8 mouse cellular contexts compared by ENCODE assay signal in genomic region chr19:6398447-6399284, GRCm38 (mm10). TPM values are rescaled to one million over a fixed set of nuclear protein-coding genes. Genes with fewer than 3 reads are reported as not detected.
A peak's percentile ranks its signal among the peaks of the same experiment; 100 is the strongest.
DNase-seq lines count a peak whose midpoint lies in the region; ATAC-seq and TF ChIP-seq lines count a peak whose summit lies in the region.

No protein-coding gene starts in this region.

- no peak for TF ChIP-seq CTCF in forebrain, postnatal 0 days (IDR thresholded peaks at IDR 0.05; ENCODE audit: low read depth)

- DNase-seq in ES-CJ7 (ENCODE audit: low read depth, low spot score) = peak; percentile 76
- DNase-seq in forebrain, postnatal 0 days = peak; percentile 81
- peak; percentile 85 for DNase-seq in testis, postnatal 10 days (ENCODE audit: low spot score)
- no peak for DNase-seq in frontal cortex, postnatal 25 days (ENCODE audit: low spot score in 2 of 2)

- peak overlapping the region; percentile 78 for H3K4me3 ChIP-seq in brown adipose tissue, adult 24 weeks (ENCODE audit: insufficient read depth, low read depth, low read length)
- H3K4me3 ChIP-seq in forebrain, postnatal 0 days (ENCODE audit: low read depth, low read length) = peak overlapping the region; percentile 51
- peak overlapping the region; percentile 64 for H3K4me3 ChIP-seq in hindbrain, embryonic 12.5 days
- peak overlapping the region; percentile 60 for H3K4me3 ChIP-seq in limb, embryonic 15.5 days
- peak overlapping the region; percentile 56 for H3K4me3 ChIP-seq in midbrain, embryonic 15.5 days

- no peaks in the 10 kb centered on the region for H3K9me3 ChIP-seq in forebrain, postnatal 0 days (ENCODE audit: low read length)
- no peaks in the 10 kb centered on the region for H3K9me3 ChIP-seq in hindbrain, embryonic 12.5 days (replicated peaks)
- H3K9me3 ChIP-seq in limb, embryonic 15.5 days = no peaks in the 10 kb centered on the region
- H3K9me3 ChIP-seq in midbrain, embryonic 15.5 days = no peaks in the 10 kb centered on the region

- no peaks in the 10 kb centered on the region for H3K36me3 ChIP-seq in forebrain, postnatal 0 days (ENCODE audit: insufficient read depth)
- H3K36me3 ChIP-seq in hindbrain, embryonic 12.5 days = no peaks in the 10 kb centered on the region
- H3K36me3 ChIP-seq in limb, embryonic 15.5 days = no peaks in the 10 kb centered on the region
- H3K36me3 ChIP-seq in midbrain, embryonic 15.5 days (replicated peaks) = no peaks in the 10 kb centered on the region

- H3K4me1 ChIP-seq in brown adipose tissue, adult 24 weeks (ENCODE audit: control insufficient read depth, insufficient read depth, insufficient read length, low read length) = peaks cover 2% of the 10 kb centered on the region; the same call in 1 of the 2 replicates
- H3K4me1 ChIP-seq in forebrain, postnatal 0 days (ENCODE audit: insufficient read depth) = peaks cover 9% of the 10 kb centered on the region; the same call in 1 of the 2 replicates
- peaks cover 43% of the 10 kb centered on the region for H3K4me1 ChIP-seq in hindbrain, embryonic 12.5 days
- H3K4me1 ChIP-seq in limb, embryonic 15.5 days = peaks cover 43% of the 10 kb centered on the region
- H3K4me1 ChIP-seq in midbrain, embryonic 15.5 days = peaks cover 34% of the 10 kb centered on the region

- H3K9ac ChIP-seq in forebrain, postnatal 0 days = peak overlapping the region; percentile 73
- peak overlapping the region; percentile 70 for H3K9ac ChIP-seq in hindbrain, embryonic 12.5 days
- H3K9ac ChIP-seq in limb, embryonic 15.5 days = peak overlapping the region; percentile 42; the same call in 1 of the 2 replicates
- peak overlapping the region; percentile 68 for H3K9ac ChIP-seq in midbrain, embryonic 15.5 days

- peak; percentile 65 for ATAC-seq in forebrain, postnatal 0 days
- peak; percentile 33 for ATAC-seq in hindbrain, embryonic 12.5 days (ENCODE audit: low FRiP score)
- peak; percentile 27; the same call in 1 of the 2 replicates for ATAC-seq in limb, embryonic 15.5 days (ENCODE audit: insufficient number of reproducible peaks, low FRiP score, low TSS enrichment, low read depth)
- peak; percentile 61 for ATAC-seq in midbrain, embryonic 15.5 days (replicated peaks)

- peak overlapping the region; percentile 94 for H3K27ac ChIP-seq in brown adipose tissue, adult 24 weeks (replicated peaks; ENCODE audit: low read depth, low read length)
- peak overlapping the region; percentile 88 for H3K27ac ChIP-seq in forebrain, postnatal 0 days (ENCODE audit: low read depth, low read length)
- H3K27ac ChIP-seq in hindbrain, embryonic 12.5 days = peak overlapping the region; percentile 72; the same call in 1 of the 2 replicates
- 0 out of 2 replicates have a peak overlapping the region, but pooled peaks have one; percentile 22 for H3K27ac ChIP-seq in limb, embryonic 15.5 days
- peak overlapping the region; percentile 68 for H3K27ac ChIP-seq in midbrain, embryonic 15.5 days

- H3K27me3 ChIP-seq in forebrain, postnatal 0 days (ENCODE audit: insufficient read depth, low read length) = no peaks in the 10 kb centered on the region
- H3K27me3 ChIP-seq in hindbrain, embryonic 12.5 days = peaks cover 47% of the 10 kb centered on the region
- peaks cover 54% of the 10 kb centered on the region for H3K27me3 ChIP-seq in limb, embryonic 15.5 days
- 0 out of 2 replicates have a peak, but pooled peaks cover 3% of the 10 kb centered on the region for H3K27me3 ChIP-seq in midbrain, embryonic 15.5 days (replicated peaks)

- H3K4me2 ChIP-seq in forebrain, postnatal 0 days (ENCODE audit: low read depth) = peak overlapping the region; percentile 98
- peak overlapping the region; percentile 100 for H3K4me2 ChIP-seq in hindbrain, embryonic 12.5 days (replicated peaks)
- peak overlapping the region; percentile 100 for H3K4me2 ChIP-seq in limb, embryonic 15.5 days
- H3K4me2 ChIP-seq in midbrain, embryonic 15.5 days = peak overlapping the region; percentile 97

- 2% methylated on average over 39 of the region's 39 CpGs for WGBS in forebrain, postnatal 0 days
- 0% methylated on average over 39 of the region's 39 CpGs for WGBS in hindbrain, embryonic 12.5 days
- WGBS in limb, embryonic 15.5 days = 0% methylated on average over 39 of the region's 39 CpGs
- WGBS in midbrain, embryonic 15.5 days = under 1% methylated on average over 39 of the region's 39 CpGs

RNA-seq across cellular contexts. Expression of gene Rasgrp2, which starts 0.5 kb away (rescaled TPM):
- polyA plus RNA-seq in brown adipose tissue, adult 24 weeks (2012; ENCODE audit: insufficient read depth, insufficient read length, missing spikeins) = 38.9 and 50.2 TPM in 2 replicates
- 125 and 170 TPM in 2 replicates for total RNA-seq in forebrain, postnatal 0 days (2014; rRNA removed)
- 130 and 150 TPM in 2 replicates for polyA plus RNA-seq in forebrain, postnatal 0 days (2015; fragmentation: Nextera tagmentation; extraction: Ambion mirVana)
- 20.0 and 23.0 TPM in 2 replicates for polyA plus RNA-seq in hindbrain, embryonic 12.5 days (2016; fragmentation: Nextera tagmentation; extraction: Ambion mirVana)
- polyA plus RNA-seq in limb, embryonic 15.5 days (2015; fragmentation: Nextera tagmentation; extraction: Ambion mirVana) = 35.8 and 38.8 TPM in 2 replicates
- 73.1 and 93.6 TPM in 2 replicates for polyA plus RNA-seq in midbrain, embryonic 15.5 days (2015; fragmentation: Nextera tagmentation; extraction: Ambion mirVana)

RNA-seq across cellular contexts. Expression of gene Pygm, which starts 14.5 kb away (rescaled TPM):
- polyA plus RNA-seq in brown adipose tissue, adult 24 weeks (2012; ENCODE audit: insufficient read depth, insufficient read length, missing spikeins) = 28.7 and 48.3 TPM in 2 replicates
- total RNA-seq in forebrain, postnatal 0 days (2014; rRNA removed) = 6.2 and 8.8 TPM in 2 replicates
- 4.7 and 7.6 TPM in 2 replicates for polyA plus RNA-seq in forebrain, postnatal 0 days (2015; fragmentation: Nextera tagmentation; extraction: Ambion mirVana)
- polyA plus RNA-seq in hindbrain, embryonic 12.5 days (2016; fragmentation: Nextera tagmentation; extraction: Ambion mirVana) = 1.8 and 3.9 TPM in 2 replicates
- 23.4 and 89.0 TPM in 2 replicates for polyA plus RNA-seq in limb, embryonic 15.5 days (2015; fragmentation: Nextera tagmentation; extraction: Ambion mirVana)
- polyA plus RNA-seq in midbrain, embryonic 15.5 days (2015; fragmentation: Nextera tagmentation; extraction: Ambion mirVana) = 5.9 and 9.5 TPM in 2 replicates

RNA-seq across cellular contexts. Expression of gene Nrxn2, which starts 19.9 kb away (rescaled TPM):
- polyA plus RNA-seq in brown adipose tissue, adult 24 weeks (2012; ENCODE audit: insufficient read depth, insufficient read length, missing spikeins) = 1.1 and 2.3 TPM in 2 replicates
- 213 and 256 TPM in 2 replicates for total RNA-seq in forebrain, postnatal 0 days (2014; rRNA removed)
- 45.1 and 49.4 TPM in 2 replicates for polyA plus RNA-seq in forebrain, postnatal 0 days (2015; fragmentation: Nextera tagmentation; extraction: Ambion mirVana)
- 21.3 and 23.0 TPM in 2 replicates for polyA plus RNA-seq in hindbrain, embryonic 12.5 days (2016; fragmentation: Nextera tagmentation; extraction: Ambion mirVana)
- 0.96 and 1.4 TPM in 2 replicates for polyA plus RNA-seq in limb, embryonic 15.5 days (2015; fragmentation: Nextera tagmentation; extraction: Ambion mirVana)
- 44.6 and 44.9 TPM in 2 replicates for polyA plus RNA-seq in midbrain, embryonic 15.5 days (2015; fragmentation: Nextera tagmentation; extraction: Ambion mirVana)

RNA-seq across cellular contexts. Expression of gene Sf1, which starts 35.2 kb away (rescaled TPM):
- 47.9 and 56.8 TPM in 2 replicates for polyA plus RNA-seq in brown adipose tissue, adult 24 weeks (2012; ENCODE audit: insufficient read depth, insufficient read length, missing spikeins)
- 70.0 and 113 TPM in 2 replicates for total RNA-seq in forebrain, postnatal 0 days (2014; rRNA removed)
- 89.7 and 102 TPM in 2 replicates for polyA plus RNA-seq in forebrain, postnatal 0 days (2015; fragmentation: Nextera tagmentation; extraction: Ambion mirVana)
- 168 and 176 TPM in 2 replicates for polyA plus RNA-seq in hindbrain, embryonic 12.5 days (2016; fragmentation: Nextera tagmentation; extraction: Ambion mirVana)
- 115 TPM in 2 replicates for polyA plus RNA-seq in limb, embryonic 15.5 days (2015; fragmentation: Nextera tagmentation; extraction: Ambion mirVana)
- 112 and 119 TPM in 2 replicates for polyA plus RNA-seq in midbrain, embryonic 15.5 days (2015; fragmentation: Nextera tagmentation; extraction: Ambion mirVana)

RNA-seq across cellular contexts. Expression of gene Map4k2, which starts 57.7 kb away (rescaled TPM):
- polyA plus RNA-seq in brown adipose tissue, adult 24 weeks (2012; ENCODE audit: insufficient read depth, insufficient read length, missing spikeins) = 7.9 and 14.0 TPM in 2 replicates
- total RNA-seq in forebrain, postnatal 0 days (2014; rRNA removed) = 43.0 and 55.8 TPM in 2 replicates
- polyA plus RNA-seq in forebrain, postnatal 0 days (2015; fragmentation: Nextera tagmentation; extraction: Ambion mirVana) = 6.7 and 9.7 TPM in 2 replicates
- polyA plus RNA-seq in hindbrain, embryonic 12.5 days (2016; fragmentation: Nextera tagmentation; extraction: Ambion mirVana) = 15.0 and 16.0 TPM in 2 replicates
- polyA plus RNA-seq in limb, embryonic 15.5 days (2015; fragmentation: Nextera tagmentation; extraction: Ambion mirVana) = 14.6 and 16.2 TPM in 2 replicates
- polyA plus RNA-seq in midbrain, embryonic 15.5 days (2015; fragmentation: Nextera tagmentation; extraction: Ambion mirVana) = 20.0 and 21.7 TPM in 2 replicates

Comparison
In these comparisons a context has a peak if more than half of its experiments do, and no peak if none do; other contexts are left out.
1. DNase-seq: peak in ES-CJ7 (single experiment), forebrain, postnatal 0 days (single experiment) and testis, postnatal 10 days (single experiment); none in frontal cortex, postnatal 25 days (0 of 2).
2. H3K27ac ChIP-seq: peak in every context shown above with its lines; median percentile 94 in brown adipose tissue, adult 24 weeks; 88 in forebrain, postnatal 0 days; 72 in hindbrain, embryonic 12.5 days; 68 in midbrain, embryonic 15.5 days; 22 in limb, embryonic 15.5 days.
3. Peak in every context shown above with its lines, with median percentiles within 50 percentile points of each other: H3K4me3 ChIP-seq, ATAC-seq, H3K4me2 ChIP-seq and H3K9ac ChIP-seq.